Mouse (Mus musculus): ENCODE measurements around the gene Dntt. TPM values are rescaled to one million over a fixed set of nuclear protein-coding genes. Genes with fewer than 3 reads are reported as not detected.

Gene Dntt
- polyA plus RNA-seq, 1 experiment = 0.43 TPM

GRCm38 (mm10) chr19:41107530-41107929 lies 78.5 kb downstream of the Dntt start:
- DNase-seq (ENCODE audit: low read depth in 1 of 2, low spot score in 2 of 2) = no peak
- Histone ChIP-seq H3K36me3 (ENCODE audit: control insufficient read depth, insufficient read depth, low read length) (no peaks in the 10 kb centered on the region), H3K27me3 (ENCODE audit: control insufficient read depth, insufficient read depth, low read length) (no peaks in the 10 kb centered on the region), H3K27ac (ENCODE audit: insufficient read depth, low read length) (no peak overlapping the region), H3K4me3 (ENCODE audit: extremely low read depth, insufficient read depth, insufficient read length) (no peak overlapping the region), H3K4me1 (ENCODE audit: control insufficient read depth, insufficient read depth, insufficient read length) (no peaks in the 10 kb centered on the region)
- 73% methylated on average over 8 of the region's 8 CpGs for WGBS
- TF ChIP-seq CTCF (IDR thresholded peaks at IDR 0.05; ENCODE audit: extremely low read depth, insufficient read depth, insufficient read length, insufficient replicate concordance) = no peak
- TF ChIP-seq POLR2A (IDR thresholded peaks at IDR 0.05; ENCODE audit: low read depth, low read length) = no peak

- H3K36me3 ChIP-seq (ENCODE audit: control insufficient read depth, insufficient read depth, low read length) = no peaks in the 10 kb centered on the region
- H3K27ac ChIP-seq (ENCODE audit: insufficient read depth, low read length) = no peak overlapping the region
- 89% methylated on average over 7 of the region's 7 CpGs for WGBS
- no peak overlapping the region for H3K4me3 ChIP-seq (ENCODE audit: extremely low read depth, insufficient read depth, insufficient read length)
- TF ChIP-seq CTCF (IDR thresholded peaks at IDR 0.05; ENCODE audit: extremely low read depth, insufficient read depth, insufficient read length, insufficient replicate concordance) (no peak), POLR2A (IDR thresholded peaks at IDR 0.05; ENCODE audit: low read depth, low read length) (no peak)
- DNase-seq (ENCODE audit: low read depth in 1 of 2, low spot score in 2 of 2) = no peak
- no peaks in the 10 kb centered on the region for H3K4me1 ChIP-seq (ENCODE audit: control insufficient read depth, insufficient read depth, insufficient read length)
- H3K27me3 ChIP-seq (ENCODE audit: control insufficient read depth, insufficient read depth, low read length) = no peaks in the 10 kb centered on the region
Observed at GRCm38 (mm10) chr19:41108666-41109065, 79.6 kb downstream of the Dntt start.

Other genes with a start within 250 kb of the Dntt start
- gene Ccnj, start 198.0 kb upstream of the Dntt start, polyA plus RNA-seq (2012; rRNA removed) = 8.4 and 10.5 TPM in 2 replicates
- gene Zfp518a, start 134.6 kb upstream of the Dntt start, polyA plus RNA-seq (2012; rRNA removed) = 0.58 and 0.69 TPM in 2 replicates
- 54.3 and 61.0 TPM in 2 replicates for gene Blnk, start 34.7 kb upstream of the Dntt start, polyA plus RNA-seq (2012; rRNA removed)
- not detected in 2 replicates for gene Opalin, start 47.8 kb downstream of the Dntt start, polyA plus RNA-seq (2012; rRNA removed)
- gene Tll2, start 177.6 kb downstream of the Dntt start, polyA plus RNA-seq (2012; rRNA removed) = 0.02 TPM in 1 of 2 replicates, not detected in the other
- gene Tm9sf3, start 234.7 kb downstream of the Dntt start, polyA plus RNA-seq (2012; rRNA removed) = 23.8 and 26.2 TPM in 2 replicates